Mouse (Mus musculus) kidney, embryonic 15.5 days (tissue): ENCODE data around the gene Cngb1. TPM values are rescaled to one million over a fixed set of nuclear protein-coding genes. Genes with fewer than 3 reads are reported as not detected.
A peak's percentile ranks its signal among the peaks of the same experiment; 100 is the strongest.

ENCODE experiments used
- ATAC-seq: fragments of 200-750 bp; cut with Nextera tagmentation; replicated peaks from 2 replicates; pipeline ENCODE4 v1.8.0; 2017; ENCODE audit warnings: moderate TSS enrichment; ENCODE audit not compliant: low FRiP score
- H3K27ac ChIP-seq: fragments of 300-500 bp; sonication (generic); 2 replicates; pipeline ENCODE4 v1.5.1; 2015; ENCODE audit warnings: mild to moderate bottlenecking, inconsistent platforms
- H3K27me3 ChIP-seq: fragments of 300-500 bp; sonication (generic); 2 replicates; pipeline ENCODE4 v1.6.1; 2015; ENCODE audit warnings: inconsistent platforms
- H3K36me3 ChIP-seq: fragments of 300-500 bp; sonication (generic); 2 replicates; pipeline ENCODE4 v1.6.1; 2015; ENCODE audit warnings: inconsistent platforms
- H3K4me1 ChIP-seq: fragments of 300-500 bp; sonication (generic); 2 replicates; pipeline ENCODE4 v1.6.1; 2015; ENCODE audit warnings: inconsistent platforms
- H3K4me2 ChIP-seq: fragments of 300-500 bp; sonication (generic); 2 replicates; pipeline ENCODE4 v1.6.1; 2015; ENCODE audit warnings: moderate library complexity, mild to moderate bottlenecking, inconsistent platforms
- H3K4me3 ChIP-seq: fragments of 300-500 bp; sonication (generic); replicated peaks from 2 replicates; pipeline ENCODE4 v1.5.1; 2015; ENCODE audit warnings: mild to moderate bottlenecking, inconsistent platforms
- H3K9ac ChIP-seq: fragments of 300-500 bp; sonication (generic); 2 replicates; pipeline ENCODE4 v1.6.1; 2015; ENCODE audit warnings: mild to moderate bottlenecking, inconsistent platforms
- H3K9me3 ChIP-seq: fragments of 300-500 bp; sonication (generic); replicated peaks from 2 replicates; pipeline ENCODE4 v1.6.1; 2016; ENCODE audit warnings: inconsistent platforms
- WGBS: fragments of 180-500 bp; shearing (Covaris S2); methylation state at CpG from one replicate; pipeline ENCODE4 v1.1.7; 2015; ENCODE audit warnings: mixed read lengths; 5-methylcytosine and 5-hydroxymethylcytosine counted together
- polyA plus RNA-seq: library from polyadenylated mRNA; unstranded; fragments of >200 nt; fragmentation: Nextera tagmentation; extraction: Ambion mirVana; gene quantifications from 2 replicates; pipeline ENCODE4 v1.2.1, GENCODE M21; 2015

The Cngb1 gene
- polyA plus RNA-seq, 1 experiment from 2014 or later, result 0.81 TPM

DNA sequence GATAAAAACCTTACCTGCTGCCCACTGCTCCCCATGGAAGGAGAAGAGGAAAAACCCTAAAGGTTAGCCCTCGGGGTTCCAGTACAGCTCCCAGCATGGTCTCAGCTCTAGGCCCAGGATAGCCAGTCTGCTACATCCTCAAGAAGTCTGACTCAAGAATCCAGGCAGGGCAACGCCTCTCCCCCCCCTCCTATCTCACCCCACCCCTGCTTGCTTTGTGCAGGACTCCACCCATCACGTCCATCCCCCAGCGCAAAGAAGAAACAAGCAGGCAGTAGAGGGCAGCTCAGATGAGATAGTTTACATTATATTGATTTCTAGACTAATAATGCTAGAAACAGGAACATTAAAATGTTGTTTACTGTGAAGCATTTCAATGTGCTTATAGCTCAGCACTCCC is 34.5 kb downstream of the Cngb1 start:
- H3K9ac ChIP-seq, result no peak overlapping the region
- ATAC-seq, result no peak
- H3K27me3 ChIP-seq, result no peaks in the 10 kb centered on the region
- H3K9me3 ChIP-seq, result no peaks in the 10 kb centered on the region
- H3K4me2 ChIP-seq, result no peak overlapping the region
- H3K4me1 ChIP-seq, result no peaks in the 10 kb centered on the region
- no peaks in the 10 kb centered on the region for H3K36me3 ChIP-seq
- H3K4me3 ChIP-seq, result no peak overlapping the region
- WGBS, result 40% methylated on average over 4 of the region's 4 CpGs
- H3K27ac ChIP-seq, result no peak overlapping the region

DNA sequence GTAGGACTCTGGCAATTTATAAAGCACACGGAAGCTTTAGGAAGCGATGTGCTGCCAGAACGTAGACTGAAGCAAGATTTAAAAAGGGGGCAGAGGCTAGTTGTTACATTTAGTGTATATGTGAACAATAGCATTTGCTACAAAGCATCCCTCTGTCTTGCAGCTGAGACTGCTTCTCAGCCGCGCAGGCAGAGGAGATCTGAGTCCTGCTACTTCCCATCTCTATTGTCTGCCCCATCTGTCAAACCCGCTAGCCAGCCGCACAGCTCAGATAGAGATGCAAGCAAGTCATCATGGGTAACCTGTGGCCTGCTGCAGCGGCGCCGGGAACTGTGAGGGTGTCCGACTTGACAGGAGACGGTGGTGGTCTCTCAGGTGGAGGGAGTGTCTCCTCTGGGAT is 35.9 kb downstream of the Cngb1 start:
- WGBS, result 77% methylated on average over 12 of the region's 12 CpGs
- H3K27me3 ChIP-seq, result no peaks in the 10 kb centered on the region
- no peak overlapping the region for H3K27ac ChIP-seq
- H3K9ac ChIP-seq, result no peak overlapping the region
- no peak overlapping the region for H3K4me2 ChIP-seq
- no peak overlapping the region for H3K4me3 ChIP-seq
- H3K4me1 ChIP-seq, result no peaks in the 10 kb centered on the region
- no peaks in the 10 kb centered on the region for H3K9me3 ChIP-seq
- ATAC-seq, result no peak
- H3K36me3 ChIP-seq, result no peaks in the 10 kb centered on the region

DNA sequence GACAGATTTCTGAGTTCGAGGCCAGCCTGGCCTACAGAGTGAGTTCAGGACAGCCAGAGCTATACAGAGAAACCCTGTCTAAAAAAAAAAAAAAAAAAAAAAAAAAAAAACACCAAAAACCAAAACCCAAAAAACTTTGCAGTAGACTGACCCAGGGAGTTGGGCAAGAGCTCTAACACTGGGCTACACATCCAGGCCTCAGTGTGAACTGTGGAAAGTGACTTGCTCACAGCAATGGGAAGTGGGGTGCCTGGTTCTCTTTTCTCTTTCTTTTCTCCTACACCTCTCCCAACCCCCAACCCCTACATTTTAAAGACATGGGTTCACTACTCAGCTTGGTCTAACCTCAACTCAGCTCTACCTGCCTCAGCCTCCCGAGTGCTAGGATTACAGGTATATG is 44.2 kb downstream of the Cngb1 start:
- WGBS, result 80% methylated on average over 2 of the region's 2 CpGs
- Histone ChIP-seq H3K27ac (no peak overlapping the region), H3K4me3 (no peak overlapping the region), H3K36me3 (no peaks in the 10 kb centered on the region), H3K27me3 (no peaks in the 10 kb centered on the region), H3K9me3 (no peaks in the 10 kb centered on the region), H3K4me1 (no peaks in the 10 kb centered on the region), H3K4me2 (no peak overlapping the region), H3K9ac (no peak overlapping the region)
- ATAC-seq, result no peak

DNA sequence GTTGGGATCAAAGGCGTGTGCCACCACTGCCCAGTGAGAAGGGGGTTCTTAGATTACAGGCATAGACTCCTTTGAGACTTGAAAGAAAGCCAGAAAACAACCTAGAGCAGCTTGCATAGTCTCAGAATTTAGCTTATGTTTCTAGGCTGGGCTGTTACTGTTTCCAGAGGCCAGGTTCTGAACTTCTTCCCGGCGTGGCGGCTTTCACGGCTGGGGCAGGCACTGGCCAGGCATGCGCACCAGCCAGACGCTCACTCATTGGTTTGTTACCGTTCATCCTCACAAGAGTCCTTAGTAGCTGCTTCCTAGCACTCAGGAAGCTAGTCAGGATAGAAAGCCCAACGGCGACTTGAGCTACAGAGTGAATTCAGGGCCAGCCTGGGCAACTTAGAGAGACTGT is 50.8 kb downstream of the Cngb1 start:
- 84% methylated on average over 10 of the region's 10 CpGs for WGBS
- H3K9ac ChIP-seq, result no peak overlapping the region
- H3K27ac ChIP-seq, result no peak overlapping the region
- no peaks in the 10 kb centered on the region for H3K36me3 ChIP-seq
- H3K4me3 ChIP-seq, result no peak overlapping the region
- H3K9me3 ChIP-seq, result no peaks in the 10 kb centered on the region
- no peaks in the 10 kb centered on the region for H3K4me1 ChIP-seq
- no peaks in the 10 kb centered on the region for H3K27me3 ChIP-seq
- ATAC-seq, result no peak
- H3K4me2 ChIP-seq, result no peak overlapping the region

DNA sequence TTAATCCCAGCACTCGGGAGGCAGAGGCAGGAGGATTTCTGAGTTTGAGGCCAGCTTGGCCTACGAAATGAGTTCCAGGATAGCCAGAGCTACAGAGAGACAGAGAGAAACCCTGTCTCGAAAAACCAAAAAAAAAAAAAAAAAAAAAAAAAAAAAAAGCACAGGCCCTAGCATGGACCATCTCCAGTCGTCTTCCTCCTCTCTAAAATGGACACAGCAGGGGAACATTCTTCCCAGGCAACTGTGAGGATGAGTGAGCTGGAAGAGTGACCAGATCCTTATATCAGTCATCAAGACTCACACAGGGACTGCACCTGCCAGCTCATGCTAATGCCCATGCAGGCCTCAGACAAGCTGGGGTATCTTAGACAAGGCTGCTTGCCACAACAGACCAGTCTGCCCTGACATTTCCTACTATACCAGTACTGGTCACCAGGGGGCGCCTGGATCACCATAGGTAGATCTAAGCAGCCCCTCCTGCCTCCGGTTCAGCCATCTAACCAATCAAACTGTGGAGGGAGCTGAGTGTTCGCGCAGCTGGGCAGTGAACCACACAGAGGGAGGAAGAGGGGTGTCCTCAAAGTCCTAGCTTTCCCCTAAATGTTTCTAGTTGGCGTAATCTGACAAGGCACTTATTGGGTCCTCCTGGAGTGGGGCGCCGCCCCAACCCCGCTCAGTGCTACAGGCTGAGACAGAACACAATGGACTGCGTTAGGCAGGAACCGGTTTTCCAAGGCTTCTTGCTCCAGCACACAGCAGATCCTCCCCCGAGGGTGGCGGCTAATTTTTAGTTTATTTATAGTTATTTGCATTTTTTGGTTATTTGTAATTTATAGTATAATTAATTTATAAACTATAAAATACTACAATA is 51.6 kb downstream of the Cngb1 start:
- H3K4me3 ChIP-seq, result peak overlapping the region; percentile 42
- H3K4me1 ChIP-seq, result no peaks in the 10 kb centered on the region
- no peaks in the 10 kb centered on the region for H3K9me3 ChIP-seq
- H3K9ac ChIP-seq, result peak overlapping the region; percentile 51; the same call in 1 of the 2 replicates
- 22% methylated on average over 16 of the region's 16 CpGs for WGBS
- peak overlapping the region; percentile 78 for H3K27ac ChIP-seq
- H3K4me2 ChIP-seq, result peak overlapping the region; percentile 72
- no peaks in the 10 kb centered on the region for H3K27me3 ChIP-seq
- peak; percentile 93 for ATAC-seq
- no peaks in the 10 kb centered on the region for H3K36me3 ChIP-seq

DNA sequence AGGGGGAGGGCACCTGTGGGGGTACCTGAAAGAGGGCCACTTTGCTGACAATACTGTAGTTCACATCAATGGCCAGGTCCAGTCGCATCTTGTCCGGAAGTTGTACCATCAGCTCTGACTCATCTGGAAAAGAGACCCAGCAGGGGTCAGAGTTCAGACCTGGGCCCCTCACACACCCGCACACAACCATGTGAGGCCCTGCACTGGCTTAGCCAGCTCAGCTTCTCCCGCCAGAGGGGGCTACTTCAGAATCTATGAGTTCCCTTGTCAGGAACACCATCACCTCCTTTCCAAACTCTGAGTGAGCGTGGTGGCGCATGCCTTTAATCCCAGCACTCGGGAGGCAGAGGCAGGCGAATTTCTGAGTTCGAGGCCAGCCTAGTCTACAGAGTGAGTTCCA is 54.3 kb downstream of the Cngb1 start:
- Histone ChIP-seq H3K9me3 (no peaks in the 10 kb centered on the region), H3K36me3 (no peaks in the 10 kb centered on the region), H3K27ac (no peak overlapping the region), H3K4me1 (no peaks in the 10 kb centered on the region), H3K9ac (no peak overlapping the region), H3K4me3 (no peak overlapping the region), H3K27me3 (no peaks in the 10 kb centered on the region), H3K4me2 (no peak overlapping the region)
- WGBS, result 64% methylated on average over 9 of the region's 9 CpGs
- no peak for ATAC-seq

DNA sequence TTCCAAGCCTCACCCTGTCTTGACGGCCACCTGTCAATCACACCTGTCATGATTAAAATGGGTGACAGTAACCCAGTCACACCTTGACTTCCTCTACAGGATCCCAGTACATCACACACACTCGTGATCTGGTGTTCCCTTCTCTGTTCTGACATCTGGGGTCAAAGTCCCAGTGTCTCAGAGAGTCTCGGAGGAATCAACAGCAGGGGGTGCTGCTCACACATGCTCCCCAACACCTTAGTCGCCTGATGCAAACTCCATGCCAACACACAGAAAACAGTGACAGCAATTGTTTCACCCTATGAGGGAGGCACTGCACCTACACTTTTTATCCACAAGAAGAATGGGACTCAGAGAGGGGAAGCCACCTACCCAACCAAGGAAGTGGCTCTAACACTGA is 56.5 kb downstream of the Cngb1 start:
- H3K36me3 ChIP-seq, result no peaks in the 10 kb centered on the region
- H3K9ac ChIP-seq, result no peak overlapping the region
- H3K27ac ChIP-seq, result no peak overlapping the region
- H3K9me3 ChIP-seq, result no peaks in the 10 kb centered on the region
- H3K4me1 ChIP-seq, result peaks cover 7% of the 10 kb centered on the region; the same call in 1 of the 2 replicates
- ATAC-seq, result no peak
- H3K4me2 ChIP-seq, result no peak overlapping the region
- no peak overlapping the region for H3K4me3 ChIP-seq
- no peaks in the 10 kb centered on the region for H3K27me3 ChIP-seq
- 55% methylated on average over 4 of the region's 4 CpGs for WGBS

DNA sequence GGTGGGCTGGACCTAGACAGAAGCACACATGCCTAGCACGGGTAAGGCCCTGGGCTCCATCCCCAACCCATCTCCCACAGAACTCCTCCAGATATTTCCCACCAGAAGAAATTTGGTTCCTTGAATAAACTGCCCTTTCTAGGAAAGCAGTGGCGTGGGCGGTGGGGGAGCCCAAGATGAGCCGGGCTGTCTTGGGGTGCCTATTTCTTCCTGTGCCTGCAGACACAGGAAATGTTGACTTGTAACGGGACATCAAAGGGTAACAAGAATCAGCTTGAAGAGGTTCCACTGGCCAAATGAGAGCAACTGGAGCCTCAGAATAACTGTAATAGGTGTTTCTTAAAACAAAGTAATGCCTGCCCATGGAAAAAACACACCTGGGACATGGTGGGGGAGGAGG is 59.1 kb downstream of the Cngb1 start:
- no peak overlapping the region for H3K27ac ChIP-seq

DNA sequence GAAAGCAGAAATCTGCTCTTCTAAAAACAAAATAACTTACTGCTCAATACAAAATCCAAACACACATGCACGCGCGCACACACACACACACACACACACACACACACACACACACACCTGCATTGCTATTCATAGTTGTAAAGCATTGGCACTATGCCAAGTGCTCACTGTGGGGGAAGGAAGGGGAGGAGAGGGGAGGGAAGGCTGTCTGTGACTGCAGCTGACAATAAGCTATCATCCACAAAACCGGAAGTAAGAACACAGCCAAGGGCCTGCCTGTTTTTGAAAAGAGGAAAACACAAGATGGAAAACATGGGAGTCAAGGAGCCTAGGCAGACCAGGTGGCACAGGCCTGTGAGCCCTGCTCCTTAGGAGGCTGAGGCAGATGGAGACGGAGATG is 61.2 kb downstream of the Cngb1 start:
- ATAC-seq, result 0 out of 2 replicates have a peak, but pooled peaks have one; percentile 41
- H3K4me1 ChIP-seq, result peaks cover 23% of the 10 kb centered on the region

More for the DNA sequence above, 59.1 kb downstream of the Cngb1 start:
- Histone ChIP-seq H3K36me3 (no peaks in the 10 kb centered on the region), H3K4me1 (peaks cover 23% of the 10 kb centered on the region), H3K4me3 (no peak overlapping the region), H3K9ac (no peak overlapping the region), H3K9me3 (no peaks in the 10 kb centered on the region), H3K27me3 (no peaks in the 10 kb centered on the region), H3K4me2 (no peak overlapping the region)
- ATAC-seq, result no peak
- WGBS, result 79% methylated on average over 5 of the region's 5 CpGs

DNA sequence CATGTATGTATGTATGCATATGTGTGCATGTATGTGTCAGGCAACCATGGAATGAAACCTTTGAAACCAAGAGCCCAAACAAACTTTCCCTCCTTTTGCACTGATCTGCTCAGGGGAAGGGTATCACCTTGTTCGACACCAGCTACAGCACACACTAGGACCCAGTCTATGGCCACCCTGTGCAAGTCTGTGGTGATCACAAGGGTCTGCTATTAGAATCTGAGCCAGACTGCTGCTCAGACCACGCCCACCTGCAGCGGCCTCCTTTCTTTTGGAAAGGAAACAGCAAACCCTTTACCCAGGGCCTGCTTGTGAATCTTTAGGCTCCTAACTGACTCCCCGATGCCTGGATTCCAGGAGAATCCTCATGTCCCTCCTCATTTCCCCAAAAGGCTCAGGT is 62.5 kb downstream of the Cngb1 start:
- Histone ChIP-seq H3K4me3 (no peak overlapping the region), H3K27me3 (no peaks in the 10 kb centered on the region), H3K9me3 (no peaks in the 10 kb centered on the region), H3K4me1 (peaks cover 23% of the 10 kb centered on the region), H3K9ac (no peak overlapping the region), H3K36me3 (no peaks in the 10 kb centered on the region), H3K27ac (no peak overlapping the region), H3K4me2 (no peak overlapping the region)
- 62% methylated on average over 4 of the region's 4 CpGs for WGBS
- no peak for ATAC-seq

More for the DNA sequence above, 61.2 kb downstream of the Cngb1 start:
- peak overlapping the region; percentile 52 for H3K27ac ChIP-seq
- H3K4me3 ChIP-seq, result no peak overlapping the region
- no peak overlapping the region for H3K4me2 ChIP-seq
- no peaks in the 10 kb centered on the region for H3K9me3 ChIP-seq
- H3K27me3 ChIP-seq, result no peaks in the 10 kb centered on the region
- H3K36me3 ChIP-seq, result no peaks in the 10 kb centered on the region
- no peak overlapping the region for H3K9ac ChIP-seq
- WGBS, result 69% methylated on average over 5 of the region's 5 CpGs

DNA sequence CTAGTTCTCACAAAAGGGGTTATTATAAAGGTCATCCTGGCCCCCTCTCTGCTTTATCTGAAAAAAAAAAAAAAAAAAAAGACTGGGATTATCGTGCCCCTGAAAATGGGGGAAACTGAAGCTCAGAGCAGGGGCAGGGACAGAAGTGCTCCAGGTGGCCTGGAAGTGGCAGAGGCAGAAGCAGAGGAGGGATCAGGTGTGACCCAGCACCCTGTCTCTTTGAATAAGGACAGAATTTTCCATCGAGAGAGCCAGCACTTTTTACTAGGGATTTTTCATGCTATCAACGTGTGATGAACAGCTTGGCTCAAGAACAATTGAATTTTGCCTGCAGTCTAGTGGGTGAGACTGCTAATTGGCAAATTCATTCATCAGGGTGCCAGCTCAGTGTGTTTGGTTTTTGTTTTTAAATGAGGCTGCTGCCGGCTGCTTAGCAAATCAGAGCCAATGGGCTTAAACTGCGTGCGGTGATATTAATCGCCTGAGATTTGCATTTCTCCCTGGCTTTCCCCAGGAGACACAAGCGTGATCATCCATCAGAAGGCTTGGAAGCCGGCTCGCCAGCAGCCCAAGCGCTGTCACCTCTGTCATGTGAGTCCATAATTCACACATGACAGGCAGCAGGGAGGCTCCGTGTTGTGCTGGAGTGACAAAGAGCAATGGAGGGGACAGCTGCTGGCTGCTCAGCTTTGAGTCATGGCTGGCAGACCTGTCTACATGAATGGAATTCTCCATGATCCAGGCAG is 63.4 kb downstream of the Cngb1 start:
- Histone ChIP-seq H3K27ac (no peak overlapping the region), H3K9ac (no peak overlapping the region), H3K4me2 (no peak overlapping the region), H3K27me3 (no peaks in the 10 kb centered on the region), H3K4me3 (no peak overlapping the region), H3K9me3 (no peaks in the 10 kb centered on the region), H3K36me3 (no peaks in the 10 kb centered on the region), H3K4me1 (peaks cover 23% of the 10 kb centered on the region)
- WGBS, result 23% methylated on average over 12 of the region's 12 CpGs
- ATAC-seq, result peak; percentile 64; the same call in 1 of the 2 replicates

DNA sequence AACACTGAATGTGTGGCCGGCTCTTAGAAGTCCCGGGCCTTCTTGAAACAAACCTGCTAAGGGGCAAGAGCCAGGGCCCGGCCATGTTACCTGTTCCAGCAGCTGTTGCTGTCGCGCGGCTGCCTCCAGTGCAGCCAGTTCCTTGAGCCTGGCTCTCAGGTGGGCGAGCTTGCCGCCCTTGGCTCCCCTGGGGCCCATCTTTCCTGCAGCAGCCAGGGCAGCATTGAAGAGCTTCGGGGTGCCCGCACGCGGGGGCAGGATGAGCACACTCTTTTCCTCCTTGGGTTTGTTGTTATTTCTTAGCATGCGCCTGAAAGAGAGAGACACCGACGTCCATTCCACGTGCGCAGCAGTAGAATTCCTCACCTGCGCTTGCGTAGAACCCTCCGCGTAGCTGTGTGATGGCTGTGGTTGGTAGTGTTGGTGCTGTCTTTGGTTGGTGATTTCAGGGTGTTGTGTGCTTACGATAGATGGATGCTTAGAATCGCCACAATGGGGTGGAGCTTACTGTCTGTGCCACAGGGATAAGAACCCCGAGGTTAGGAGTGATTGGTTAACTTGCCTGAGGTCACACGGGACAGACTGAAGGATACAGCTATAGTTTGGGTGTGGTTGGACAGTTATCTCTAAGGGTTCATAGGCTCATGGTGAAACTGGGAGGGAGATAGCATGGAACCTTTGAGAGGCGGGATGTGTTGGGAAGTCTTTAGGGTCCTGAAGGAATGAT is 64.1 kb downstream of the Cngb1 start:
- Histone ChIP-seq H3K4me3 (no peak overlapping the region), H3K4me1 (peaks cover 23% of the 10 kb centered on the region), H3K36me3 (no peaks in the 10 kb centered on the region), H3K27me3 (no peaks in the 10 kb centered on the region), H3K4me2 (no peak overlapping the region), H3K9ac (no peak overlapping the region), H3K27ac (no peak overlapping the region), H3K9me3 (no peaks in the 10 kb centered on the region)
- WGBS, result 89% methylated on average over 26 of the region's 26 CpGs
- no peak for ATAC-seq
